Mouse (Mus musculus) right cerebral cortex, postnatal 4 days (tissue): ENCODE results near the gene Myoc.

Experiments
- DNase-seq: peaks from one replicate; pipeline ENCODE4 v3.0.0-alpha.2; 2022

Gene Myoc

GRCm38 (mm10) chr1:162658119-162658518 lies 19.2 kb downstream of the Myoc start, which contains the start of gene Myocos:
TSS of gene Myocos (minus strand) at chr1:162658219.
- no peak for DNase-seq

- DNase-seq = no peak
Observed at GRCm38 (mm10) chr1:162660276-162660860, 21.4 kb downstream of the Myoc start.

- peak; percentile 67 for DNase-seq
Observed at GRCm38 (mm10) chr1:162664826-162665475, 26.0 kb downstream of the Myoc start.

- DNase-seq = peak; percentile 4
Observed at GRCm38 (mm10) chr1:162665486-162666174, 26.7 kb downstream of the Myoc start.

GRCm38 (mm10) chr1:162693721-162694120 lies 54.8 kb downstream of the Myoc start:
- DNase-seq = no peak

GRCm38 (mm10) chr1:162697866-162698265 lies 58.9 kb downstream of the Myoc start:
- no peak for DNase-seq
